Mouse (Mus musculus) bone marrow macrophage, adult 2 months (primary cell): ENCODE measurements at regions not wholly inside any gene's neighbourhood (a gene's known extent, or its start where the extent isn't known, plus 50 kb on each side); places are given as distances from the start of the nearest gene placed in this dataset.

Source experiments
- H3K27ac ChIP-seq: 2 replicates; pipeline ENCODE4 v1.5.1; 2012; ENCODE audit warnings: low read depth, low read length; ENCODE audit not compliant: insufficient read depth
- H3K4me1 ChIP-seq: 2 replicates; pipeline ENCODE4 v1.6.1; 2012; ENCODE audit warnings: low read length; ENCODE audit not compliant: control insufficient read depth, insufficient read depth
- H3K4me3 ChIP-seq: 2 replicates; pipeline ENCODE4 v1.5.1; 2012; ENCODE audit warnings: mild to moderate bottlenecking, low read length, moderate library complexity; ENCODE audit not compliant: insufficient read depth
- CTCF ChIP-seq: IDR thresholded peaks from 2 replicates; pipeline ENCODE4 v1.5.1; 2012; ENCODE audit warnings: low read depth, mild to moderate bottlenecking, low read length, moderate library complexity
- POLR2A ChIP-seq: IDR thresholded peaks from 2 replicates; pipeline ENCODE4 v1.6.1; 2012; ENCODE audit warnings: mild to moderate bottlenecking, low read depth, low read length, borderline replicate concordance

DNA sequence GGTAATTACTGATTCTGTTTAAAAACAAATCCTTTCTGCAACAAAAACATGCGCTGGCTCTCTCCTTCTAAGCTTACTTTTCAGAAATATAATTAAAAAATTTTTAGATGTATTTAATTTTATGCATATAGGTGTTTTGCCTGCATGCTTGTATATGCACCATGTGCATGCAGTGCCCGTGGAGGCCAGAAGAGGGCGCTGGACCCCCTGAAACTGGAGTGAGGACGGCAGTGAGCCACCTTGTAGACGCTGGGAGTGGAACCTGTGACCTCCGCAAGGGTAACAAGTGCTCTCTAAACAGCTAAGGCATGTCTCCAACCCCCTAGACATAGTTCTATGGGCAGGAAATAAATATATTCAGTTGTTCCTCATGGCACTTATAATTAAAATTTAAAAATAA, 80.7 kb downstream of the Syf2 start:
- TF ChIP-seq CTCF (0 out of 2 replicates have a peak, but pooled peaks have one; percentile 14), POLR2A (no peak)
- H3K4me1 ChIP-seq: no peaks in the 10 kb centered on the region

DNA sequence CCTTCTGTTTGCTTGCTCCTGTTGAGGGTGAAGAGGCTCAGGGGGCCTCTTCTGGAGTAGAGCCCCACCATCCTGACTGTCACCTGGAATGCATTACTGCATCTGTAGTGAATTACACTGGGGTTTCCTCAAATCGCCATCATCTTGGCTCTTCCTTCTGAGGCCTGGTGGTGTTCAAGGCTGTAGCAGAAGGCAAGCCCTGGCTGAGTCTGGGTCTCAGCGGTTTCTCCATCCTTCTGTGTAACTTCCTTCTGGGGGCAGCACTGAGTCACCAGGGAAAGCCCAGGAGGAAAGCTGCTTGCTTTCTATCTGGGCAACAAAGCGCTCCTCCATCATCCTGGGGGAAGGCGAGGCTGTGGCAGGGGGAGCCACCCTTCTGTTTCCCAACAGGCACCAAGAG, 82.2 kb downstream of the Syf2 start:
- H3K27ac ChIP-seq: no peak overlapping the region
- H3K4me1 ChIP-seq: no peaks in the 10 kb centered on the region
- TF ChIP-seq CTCF: no peak
- TF ChIP-seq POLR2A: no peak
- H3K4me3 ChIP-seq: no peak overlapping the region

More for the DNA sequence above, 80.7 kb downstream of the Syf2 start:
- Histone ChIP-seq H3K27ac (no peak overlapping the region), H3K4me3 (no peak overlapping the region)

DNA sequence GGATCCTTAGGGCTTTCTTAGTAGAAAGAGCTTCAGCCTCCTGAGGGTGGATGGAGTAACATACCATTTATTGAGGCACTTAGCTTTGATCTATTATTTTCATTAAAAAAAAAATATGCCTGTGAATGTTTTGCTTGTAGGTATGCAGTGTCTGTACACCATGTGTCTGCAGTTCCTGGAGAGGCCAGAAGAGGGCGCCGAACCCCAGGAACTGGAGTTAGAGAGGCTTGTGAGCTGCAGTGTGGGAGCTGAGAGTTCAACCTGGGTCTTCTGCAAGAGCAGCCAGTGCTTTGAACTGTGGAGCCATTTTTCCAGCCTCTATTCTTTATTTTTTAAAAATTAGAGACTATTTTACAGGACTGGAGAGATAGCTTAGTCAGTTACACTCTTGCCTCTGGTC, 83.2 kb downstream of the Syf2 start:
- no peak overlapping the region for H3K4me3 ChIP-seq
- no peak overlapping the region for H3K27ac ChIP-seq
- no peaks in the 10 kb centered on the region for H3K4me1 ChIP-seq
- TF ChIP-seq CTCF (peak; percentile 41), POLR2A (no peak)

DNA sequence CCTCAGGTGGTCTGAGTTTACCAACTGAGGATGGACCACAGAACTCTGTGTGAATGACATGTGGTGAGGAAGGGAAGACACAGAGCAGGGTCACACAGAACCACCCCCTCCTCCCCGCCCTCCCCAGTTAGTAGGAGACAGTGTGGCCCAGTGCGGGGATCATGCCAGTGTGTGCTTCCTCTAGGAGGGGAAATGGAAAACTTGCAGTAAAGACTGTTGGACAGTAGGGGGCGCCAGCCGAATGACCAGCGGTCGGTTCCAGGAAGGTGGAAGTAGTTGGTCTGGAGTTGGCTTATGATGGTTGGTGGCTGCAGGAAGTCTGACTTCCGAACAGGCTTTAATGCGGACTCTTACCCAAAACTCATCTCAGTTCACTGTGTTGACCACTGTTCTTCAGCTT, 87.3 kb downstream of the Syf2 start:
- Histone ChIP-seq H3K27ac (no peak overlapping the region), H3K4me1 (no peaks in the 10 kb centered on the region), H3K4me3 (no peak overlapping the region)
- TF ChIP-seq POLR2A (no peak), CTCF (peak; percentile 89)

DNA sequence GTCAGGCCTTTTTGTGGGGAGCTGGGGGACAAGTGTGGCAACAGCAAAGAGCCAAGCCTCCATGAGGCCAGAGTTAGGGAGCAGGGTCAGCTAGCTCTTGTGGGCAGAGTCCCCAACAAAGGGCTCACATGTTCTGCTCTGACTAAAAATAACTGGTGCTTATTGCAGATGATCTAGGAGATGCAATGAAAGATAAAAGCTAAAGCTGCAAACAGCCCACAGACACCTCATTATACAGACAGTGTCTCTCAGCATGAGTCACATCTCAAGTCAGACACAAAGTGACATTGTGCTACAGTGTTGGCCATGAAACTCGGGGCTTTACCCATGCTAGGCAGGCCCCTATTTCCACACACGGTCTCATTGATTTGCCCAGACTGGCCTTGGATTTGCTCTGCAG, 88.4 kb downstream of the Syf2 start:
- Histone ChIP-seq H3K4me1 (no peaks in the 10 kb centered on the region), H3K4me3 (no peak overlapping the region), H3K27ac (no peak overlapping the region)
- TF ChIP-seq CTCF (no peak), POLR2A (no peak)

DNA sequence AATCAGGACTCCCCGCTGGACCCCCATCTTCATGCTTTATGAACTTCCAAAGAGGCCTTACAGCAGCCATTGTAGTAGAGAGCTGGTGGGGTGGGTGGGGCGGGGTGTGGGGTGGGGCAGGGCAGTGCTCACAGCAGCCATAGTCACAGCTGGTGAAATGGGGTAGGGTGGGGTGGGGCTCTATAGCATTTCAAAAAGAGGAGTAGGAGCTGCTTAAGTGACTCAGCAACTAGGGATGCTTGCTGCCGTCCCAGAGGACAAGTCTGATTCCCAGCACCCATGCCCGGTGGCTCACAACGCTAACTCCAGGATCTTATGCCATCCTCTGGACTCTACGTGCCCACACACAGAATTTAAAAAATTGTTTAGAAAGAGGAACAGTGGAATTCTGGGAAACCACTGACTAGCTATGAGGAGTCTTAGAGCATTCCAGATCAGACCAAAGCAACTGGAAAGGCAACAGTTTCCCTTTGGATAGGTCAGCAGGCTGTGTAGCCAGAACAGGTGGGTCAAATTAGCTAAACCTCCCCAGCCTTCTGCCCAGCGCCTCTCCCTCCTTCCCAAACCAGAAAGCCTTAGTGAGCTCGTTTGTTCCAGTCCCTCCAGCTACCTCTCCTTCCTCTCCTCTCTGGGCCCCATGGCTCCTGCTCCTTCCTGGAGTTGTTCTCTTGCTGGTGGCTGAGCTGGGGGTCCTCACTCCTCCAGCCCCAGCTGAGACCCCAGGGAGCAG, 89.7 kb downstream of the Syf2 start:
- Histone ChIP-seq H3K27ac (no peak overlapping the region), H3K4me3 (no peak overlapping the region), H3K4me1 (no peaks in the 10 kb centered on the region)
- no peak for TF ChIP-seq CTCF
- no peak for TF ChIP-seq POLR2A

DNA sequence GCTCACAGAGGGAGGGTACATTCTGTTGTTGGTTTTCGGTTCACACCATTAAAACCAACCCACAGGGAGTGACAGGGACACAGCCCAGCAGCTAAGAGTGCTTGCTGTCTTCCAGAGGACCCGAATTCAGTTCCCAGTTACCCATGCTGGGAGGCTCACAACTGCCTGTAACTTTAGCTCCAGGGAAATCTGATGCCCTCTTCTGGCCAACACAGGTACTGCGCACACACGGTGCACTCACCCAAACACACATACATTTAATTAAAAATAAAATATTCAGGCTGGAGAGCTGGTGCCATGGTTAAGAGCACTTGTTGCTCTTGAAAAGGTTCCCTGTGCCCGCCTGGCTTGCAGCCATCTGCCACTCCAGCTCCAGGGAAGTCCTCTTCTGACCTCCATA, 92.5 kb downstream of the Syf2 start:
- no peak overlapping the region for H3K27ac ChIP-seq
- H3K4me1 ChIP-seq: no peaks in the 10 kb centered on the region
- TF ChIP-seq CTCF (peak; percentile 63; the same call in 1 of the 2 replicates), POLR2A (no peak)

DNA sequence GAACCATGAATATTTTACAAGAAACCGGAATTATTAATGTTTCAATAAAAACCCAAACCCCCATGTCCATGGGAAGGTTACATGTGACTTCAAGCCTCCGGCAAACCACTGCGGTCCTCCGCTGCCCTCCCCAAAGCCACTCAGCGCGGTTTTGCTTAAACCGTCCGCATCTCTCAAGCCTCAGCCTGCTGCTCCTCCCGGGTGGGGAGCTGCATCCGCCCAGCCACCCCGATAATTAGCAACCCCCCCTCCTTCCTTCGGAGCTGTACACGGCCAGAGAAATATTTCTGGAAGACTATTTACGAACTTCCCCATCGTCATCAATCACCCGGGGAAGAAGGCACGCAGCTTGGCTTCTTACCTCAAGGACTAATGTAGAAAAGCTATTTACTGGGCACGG, 94.7 kb upstream of the Runx3 start:
- H3K4me1 ChIP-seq: peaks cover 3% of the 10 kb centered on the region; the same call in 1 of the 2 replicates
- peak overlapping the region; percentile 29 for H3K4me3 ChIP-seq
- TF ChIP-seq POLR2A: no peak
- TF ChIP-seq CTCF: no peak
- no peak overlapping the region for H3K27ac ChIP-seq

More for the DNA sequence above, 92.5 kb downstream of the Syf2 start:
- H3K4me3 ChIP-seq: no peak overlapping the region

DNA sequence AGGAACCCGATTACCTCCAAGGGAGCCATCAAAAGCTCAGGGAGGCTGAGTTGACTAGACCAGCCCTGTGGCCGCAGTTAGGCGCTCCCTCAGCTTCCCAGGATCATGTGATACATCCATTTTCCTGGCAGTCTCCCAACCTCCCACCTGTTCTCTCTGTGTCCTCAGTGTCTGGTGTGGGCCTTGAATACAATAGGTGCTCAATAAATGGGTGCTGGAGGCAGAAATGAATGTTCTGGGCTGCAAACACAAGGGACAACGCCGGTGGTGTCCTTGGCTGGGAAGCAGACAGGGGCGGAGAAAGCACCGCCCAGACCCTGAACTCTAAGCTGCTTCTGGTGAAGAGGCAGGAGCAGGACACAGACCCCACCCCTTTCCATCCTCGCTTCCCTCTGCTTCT, 93.3 kb upstream of the Runx3 start:
- H3K4me3 ChIP-seq: no peak overlapping the region
- H3K4me1 ChIP-seq: peaks cover 3% of the 10 kb centered on the region; the same call in 1 of the 2 replicates
- H3K27ac ChIP-seq: no peak overlapping the region
- TF ChIP-seq POLR2A (no peak), CTCF (no peak)

DNA sequence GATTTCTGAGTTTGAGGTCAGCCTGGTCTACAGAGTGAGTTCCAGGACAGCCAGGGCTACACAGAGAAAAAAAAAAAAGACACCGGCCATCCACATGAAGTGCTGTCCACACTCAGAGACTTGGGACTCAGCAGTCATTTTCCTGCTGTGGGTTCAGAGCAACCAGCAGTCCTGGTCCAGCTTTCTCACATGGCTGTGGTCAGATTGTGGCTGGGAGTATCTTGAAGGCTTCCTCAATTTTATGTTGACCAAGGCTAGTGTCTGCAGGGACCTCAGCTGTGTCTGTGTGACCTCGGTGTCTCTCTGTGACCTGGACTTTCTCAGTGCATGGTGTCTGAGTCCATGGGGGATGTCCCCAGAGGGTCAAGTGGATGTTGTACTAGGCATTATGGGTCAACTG, 90.7 kb upstream of the Runx3 start:
- no peak overlapping the region for H3K27ac ChIP-seq
- no peak overlapping the region for H3K4me3 ChIP-seq
- H3K4me1 ChIP-seq: peaks cover 3% of the 10 kb centered on the region; the same call in 1 of the 2 replicates
- TF ChIP-seq POLR2A (no peak), CTCF (no peak)

DNA sequence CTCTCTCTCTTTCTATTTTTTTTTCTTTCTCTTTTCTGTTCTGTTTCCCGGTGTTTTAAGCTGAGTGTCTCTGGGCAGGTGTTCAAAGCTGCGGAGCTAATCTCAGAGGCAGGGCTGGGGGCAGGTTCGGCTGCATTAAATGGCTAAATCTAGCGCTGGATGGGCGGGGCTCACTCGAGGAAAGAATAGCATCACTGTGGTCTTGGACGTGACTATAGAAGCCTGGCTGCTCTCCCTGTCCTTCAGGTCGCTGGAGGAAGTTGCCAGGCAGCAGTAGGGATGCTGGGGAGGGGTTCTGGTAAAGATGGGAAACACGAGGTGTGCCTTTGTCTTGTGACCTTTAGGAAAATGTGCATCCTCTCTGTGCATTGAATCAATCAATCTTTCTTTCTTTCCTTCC, 88.0 kb upstream of the Runx3 start:
- H3K4me1 ChIP-seq: peaks cover 3% of the 10 kb centered on the region; the same call in 1 of the 2 replicates
- H3K27ac ChIP-seq: no peak overlapping the region
- no peak for TF ChIP-seq CTCF
- no peak for TF ChIP-seq POLR2A
- H3K4me3 ChIP-seq: no peak overlapping the region
